Mouse (Mus musculus): ENCODE measurements around the gene Golga4. TPM values are rescaled to one million over a fixed set of nuclear protein-coding genes. Genes with fewer than 3 reads are reported as not detected.
A peak's percentile ranks its signal among the peaks of the same experiment; 100 is the strongest.

The Golga4 gene
- total RNA-seq, 2 experiments from 2014 or later: 84.8 to 94.6 TPM

- peak overlapping the region; percentile 12; the same call in 1 of the 2 replicates for H3K27ac ChIP-seq
- DNase-seq (ENCODE audit: low spot score in 2 of 2): no peak
- no peak for TF ChIP-seq CTCF (conservative IDR thresholded peaks at IDR 0.05)
- no peak overlapping the region for H3K4me3 ChIP-seq
These were observed 106.0 kb downstream of the Golga4 start for GRCm38 (mm10) chr9:118611958-118612581.

- TF ChIP-seq CTCF (conservative IDR thresholded peaks at IDR 0.05): no peak
- no peak for DNase-seq (ENCODE audit: low spot score in 2 of 2)
- H3K4me3 ChIP-seq: no peak overlapping the region
- no peak overlapping the region for H3K27ac ChIP-seq
These were observed 111.2 kb downstream of the Golga4 start for GRCm38 (mm10) chr9:118617237-118617636.

- H3K4me3 ChIP-seq: no peak overlapping the region
- H3K27ac ChIP-seq: no peak overlapping the region
- TF ChIP-seq CTCF (conservative IDR thresholded peaks at IDR 0.05): no peak
These were observed 112.7 kb downstream of the Golga4 start for GRCm38 (mm10) chr9:118618732-118619250.

GRCm38 (mm10) chr9:118620807-118621206 is 114.7 kb downstream of the Golga4 start:
- Histone ChIP-seq H3K27ac (no peak overlapping the region), H3K4me3 (no peak overlapping the region)
- TF ChIP-seq CTCF (conservative IDR thresholded peaks at IDR 0.05): no peak
- no peak for DNase-seq (ENCODE audit: low spot score in 2 of 2)

More at GRCm38 (mm10) chr9:118618732-118619250, 112.7 kb downstream of the Golga4 start:
- no peak for DNase-seq (ENCODE audit: low spot score in 2 of 2)

GRCm38 (mm10) chr9:118621691-118622090 is 115.6 kb downstream of the Golga4 start:
- no peak for TF ChIP-seq CTCF (conservative IDR thresholded peaks at IDR 0.05)
- DNase-seq (ENCODE audit: low spot score in 2 of 2): no peak
- H3K4me3 ChIP-seq: no peak overlapping the region
- H3K27ac ChIP-seq: no peak overlapping the region

GRCm38 (mm10) chr9:118622376-118623166 is 116.5 kb downstream of the Golga4 start:
- no peak for TF ChIP-seq CTCF (conservative IDR thresholded peaks at IDR 0.05)
- no peak overlapping the region for H3K27ac ChIP-seq
- no peak overlapping the region for H3K4me3 ChIP-seq
- peak in 1 of 2 experiments; percentile 15 for DNase-seq (ENCODE audit: low spot score in 2 of 2)

GRCm38 (mm10) chr9:118623483-118623882 is 117.4 kb downstream of the Golga4 start:
- H3K4me3 ChIP-seq: no peak overlapping the region
- H3K27ac ChIP-seq: no peak overlapping the region
- TF ChIP-seq CTCF (conservative IDR thresholded peaks at IDR 0.05): no peak
- no peak for DNase-seq (ENCODE audit: low spot score in 2 of 2)

GRCm38 (mm10) chr9:118624146-118624545 is 118.1 kb downstream of the Golga4 start:
- Histone ChIP-seq H3K27ac (no peak overlapping the region), H3K4me3 (no peak overlapping the region)
- DNase-seq (ENCODE audit: low spot score in 2 of 2): no peak
- no peak for TF ChIP-seq CTCF (conservative IDR thresholded peaks at IDR 0.05)

- no peak for DNase-seq (ENCODE audit: low spot score in 2 of 2)
- Histone ChIP-seq H3K27ac (no peak overlapping the region), H3K4me3 (no peak overlapping the region)
- TF ChIP-seq CTCF (conservative IDR thresholded peaks at IDR 0.05): no peak
These were observed 123.8 kb downstream of the Golga4 start for GRCm38 (mm10) chr9:118629763-118630379.

Other genes with a start within 250 kb of the Golga4 start
- under 1 TPM; 0.56 to 0.76 TPM for gene Eomes, start 28.1 kb upstream of the Golga4 start, total RNA-seq (2021)
- 1 to 10 TPM; 3.6 to 4.7 TPM for gene Itga9, start 100.4 kb downstream of the Golga4 start, total RNA-seq (2021)

All from layer of hippocampus, adult 2 months (tissue).